Mouse (Mus musculus) kidney, postnatal 14 days (tissue): ENCODE measurements around the gene Maml1.
A peak's percentile ranks its signal among the peaks of the same experiment; 100 is the strongest.

Source experiments
- DNase-seq: peaks from one replicate; pipeline ENCODE4 v3.0.0; 2022; ENCODE audit warnings: mixed read lengths

Gene Maml1

DNA sequence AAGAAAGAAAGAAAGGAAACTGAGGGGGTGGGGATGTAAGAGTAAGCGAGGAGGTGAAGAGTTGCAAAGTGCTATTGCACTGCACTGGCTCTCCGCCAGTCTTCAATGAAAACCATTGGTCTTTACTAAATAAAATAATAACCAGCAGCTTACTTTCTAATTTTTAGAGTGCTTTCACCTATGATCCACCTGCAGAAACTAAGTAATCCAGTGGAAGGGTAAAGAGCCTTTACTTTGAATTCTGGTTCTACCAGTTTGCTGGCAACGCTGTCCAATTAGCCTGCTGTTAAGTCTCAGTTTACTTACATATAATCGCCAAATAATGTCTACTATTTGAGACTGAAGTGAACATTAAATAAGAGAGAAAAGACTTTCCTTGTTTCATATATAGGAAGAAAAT is 13.1 kb downstream of the Maml1 start:
- no peak for DNase-seq

DNA sequence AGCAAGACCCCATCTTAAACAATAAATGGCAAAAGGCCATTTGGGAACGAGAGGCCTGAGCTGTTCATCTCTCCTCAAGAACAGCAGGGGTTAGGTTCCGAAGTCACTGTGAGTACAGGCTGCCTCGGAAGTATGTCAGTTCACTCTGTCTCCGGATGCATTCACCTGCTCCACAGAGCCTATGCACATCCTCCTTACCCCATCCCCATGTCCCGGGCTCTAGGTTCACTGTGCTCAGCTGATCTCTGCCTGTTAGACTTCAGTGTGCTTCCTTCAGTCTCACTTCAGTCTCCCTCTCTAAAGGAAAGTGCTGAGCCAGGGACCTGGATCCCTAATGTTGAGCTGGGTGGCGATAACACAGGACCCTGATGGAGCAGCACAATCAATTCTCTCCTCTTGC is 14.4 kb downstream of the Maml1 start:
- DNase-seq: no peak

DNA sequence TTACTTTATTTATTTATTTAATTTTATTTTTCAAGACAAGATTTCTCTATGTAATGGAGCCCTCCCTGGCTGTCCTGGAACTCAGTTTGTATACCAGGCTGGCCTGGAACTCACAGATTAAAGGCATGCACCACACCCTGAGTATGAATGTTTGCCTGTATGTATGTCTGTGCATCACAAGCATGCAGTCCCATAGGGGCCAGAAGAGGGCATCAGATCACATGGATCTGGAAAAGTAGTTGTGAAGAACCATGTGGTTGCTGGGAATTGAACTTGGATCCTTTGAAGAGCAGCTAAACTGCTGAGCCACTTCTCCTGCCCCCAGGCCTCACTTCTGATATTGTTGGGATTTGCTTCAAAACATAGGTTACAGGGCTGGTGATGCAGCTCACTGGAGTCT is 15.1 kb downstream of the Maml1 start:
- no peak for DNase-seq

DNA sequence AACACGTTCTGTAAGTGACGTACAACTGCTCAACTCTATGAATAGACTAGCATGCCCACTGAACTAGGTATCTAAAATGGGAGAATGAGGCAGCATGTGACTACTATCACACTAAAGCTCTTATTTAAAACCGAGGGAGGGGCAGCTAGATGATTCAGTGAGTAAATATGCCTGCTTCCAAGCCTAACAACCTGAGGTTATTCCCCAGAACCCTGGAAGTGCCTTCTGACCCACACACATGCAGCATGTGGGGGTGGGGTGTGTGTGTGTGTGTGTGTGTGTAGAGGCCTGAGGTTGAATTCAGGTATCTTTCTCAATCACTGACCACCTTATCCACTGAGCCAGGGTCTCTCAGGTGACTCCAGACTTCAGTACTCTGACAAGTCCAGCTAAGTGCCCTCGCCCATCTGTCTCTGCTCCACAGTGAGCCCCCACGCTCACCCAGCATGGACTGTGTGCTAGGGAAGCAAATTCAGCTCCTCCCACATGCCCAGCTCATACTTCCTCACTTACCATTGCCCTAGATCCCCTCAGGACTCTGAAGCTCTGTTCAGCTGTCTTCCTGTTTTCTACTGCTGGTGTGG is 16.5 kb downstream of the Maml1 start:
- DNase-seq: no peak

DNA sequence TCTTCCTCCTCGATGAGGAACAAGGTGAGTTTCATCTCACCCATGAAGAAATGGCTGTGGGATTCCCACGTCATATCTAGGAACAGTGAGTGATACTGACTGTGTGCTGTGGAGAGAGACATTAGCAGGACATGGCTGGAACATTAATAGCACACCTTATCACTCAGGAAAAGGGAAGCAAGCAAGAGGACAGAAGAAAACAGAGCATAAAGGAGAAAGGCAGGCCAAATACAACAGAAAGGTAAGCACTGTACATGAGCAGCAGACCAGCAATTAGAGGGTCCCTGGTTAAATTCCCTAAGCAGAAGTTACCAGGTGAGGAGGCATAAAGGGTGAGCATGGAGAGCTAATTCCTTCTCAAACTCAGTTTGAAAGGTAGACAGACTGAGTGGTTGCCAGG is 17.0 kb downstream of the Maml1 start:
- no peak for DNase-seq

DNA sequence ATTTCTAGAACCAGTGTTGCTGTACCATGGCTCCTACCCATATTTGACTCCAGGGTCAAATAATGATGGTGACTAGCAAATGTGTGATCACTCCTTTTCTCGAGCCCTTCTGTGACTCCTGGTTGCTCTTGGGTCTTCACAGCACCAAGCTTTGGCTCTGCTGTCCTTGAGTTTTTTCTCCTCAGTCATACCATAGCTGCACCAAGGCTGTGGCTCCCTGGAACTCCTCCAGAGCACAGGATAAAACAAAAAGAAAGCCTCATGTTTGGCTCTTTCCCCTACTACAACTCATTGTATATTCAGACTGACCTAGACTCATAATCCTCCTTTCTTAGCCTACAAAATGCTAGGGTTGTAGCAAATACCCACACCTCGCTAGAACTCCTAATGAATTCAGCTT is 19.3 kb downstream of the Maml1 start:
- DNase-seq: no peak

DNA sequence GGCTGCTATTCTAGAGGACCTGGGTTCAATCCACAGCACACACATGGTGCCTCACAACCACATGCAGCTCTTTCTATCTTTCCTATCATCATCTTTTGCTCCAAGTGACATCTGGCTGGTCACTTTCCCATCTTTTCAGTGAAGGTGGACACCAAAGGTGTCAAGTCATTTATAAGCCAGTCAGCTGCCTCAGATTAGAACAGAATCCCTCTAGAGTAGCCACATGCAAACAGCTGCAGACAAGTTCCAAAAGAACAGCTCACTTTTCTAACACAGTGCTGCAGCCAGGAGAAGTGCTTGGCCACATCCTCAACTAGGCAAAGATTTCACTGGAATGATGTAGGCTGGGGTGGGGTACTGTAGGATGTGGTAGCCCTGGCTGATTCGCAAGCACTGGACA is 22.2 kb downstream of the Maml1 start:
- DNase-seq: no peak

DNA sequence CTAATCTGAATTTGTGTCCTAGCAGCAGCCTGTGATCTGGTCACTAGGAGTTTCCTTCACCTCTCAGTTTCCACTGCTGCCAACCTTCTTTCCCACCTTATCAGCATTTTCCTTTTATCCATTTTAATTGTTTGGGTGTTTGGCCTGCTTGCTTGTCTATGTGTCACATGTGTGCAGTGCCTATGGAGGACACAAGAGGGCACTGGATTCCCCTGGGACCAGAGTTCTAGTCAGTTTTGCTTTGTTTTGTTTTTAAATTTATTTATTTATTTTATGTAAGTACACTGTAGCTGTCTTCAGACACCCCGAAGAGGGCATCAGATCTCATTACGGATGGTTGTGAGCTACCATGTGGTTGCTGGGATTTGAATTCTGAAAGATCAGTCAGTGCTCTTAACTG is 22.9 kb downstream of the Maml1 start:
- DNase-seq: peak; percentile 30

DNA sequence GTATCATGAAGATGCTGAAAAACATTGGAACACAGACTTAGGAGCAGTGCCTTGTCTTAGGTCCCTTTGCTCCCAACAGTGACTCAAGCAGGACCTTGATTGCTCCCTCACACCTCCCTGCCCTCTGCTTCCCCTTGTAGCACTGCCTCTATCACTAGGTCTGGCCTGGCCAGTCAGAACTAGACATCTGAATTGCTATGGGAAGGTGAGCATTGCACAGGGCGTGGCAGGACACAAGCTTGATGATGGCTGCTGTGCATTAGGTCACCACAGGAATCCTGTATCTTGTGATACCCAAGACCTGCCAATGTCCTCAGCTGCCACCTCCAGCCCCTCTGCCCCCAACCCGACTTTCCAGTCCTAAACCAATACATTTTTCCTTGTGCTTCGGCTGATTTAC is 25.1 kb downstream of the Maml1 start:
- DNase-seq: no peak

DNA sequence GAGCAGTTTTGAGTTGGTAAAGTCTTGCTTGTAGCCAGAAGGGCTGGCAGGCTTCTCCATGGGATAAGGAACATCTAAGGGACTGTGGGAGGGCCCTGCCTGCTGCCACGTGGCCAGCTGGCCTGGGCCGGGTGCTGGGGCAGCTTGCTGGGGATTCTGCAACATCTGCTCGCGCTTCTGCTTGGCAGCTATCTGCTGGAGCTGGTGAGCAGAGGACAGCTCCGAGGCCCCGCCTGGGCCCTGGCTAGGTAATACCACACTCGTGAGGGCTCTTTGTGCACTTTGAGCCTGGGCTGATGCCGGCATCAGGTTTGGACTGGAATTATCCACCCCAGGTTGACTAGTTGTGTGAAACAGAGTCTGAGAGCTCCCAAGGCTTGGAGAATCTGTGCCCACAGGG is 26.2 kb downstream of the Maml1 start:
- DNase-seq: peak; percentile 85

DNA sequence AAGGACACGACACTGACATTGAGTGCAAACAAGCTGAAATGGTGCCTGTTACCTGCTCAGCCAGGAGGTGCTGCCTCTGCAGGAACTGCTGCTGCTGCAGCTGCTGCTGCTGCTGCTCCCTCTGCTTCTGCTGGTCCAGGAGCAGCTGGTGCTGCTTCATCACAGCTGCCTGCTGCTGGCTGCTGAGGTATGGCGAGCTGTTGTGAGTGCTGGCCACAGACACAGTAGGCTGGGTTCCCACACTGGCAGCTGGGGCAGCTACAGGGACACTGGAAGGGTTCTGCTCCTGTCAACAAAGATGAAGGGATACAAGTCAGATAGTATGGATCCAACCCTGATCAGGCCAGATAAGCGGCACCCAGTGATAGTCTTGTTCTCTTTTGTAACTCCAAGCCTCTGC is 28.9 kb downstream of the Maml1 start:
- no peak for DNase-seq

DNA sequence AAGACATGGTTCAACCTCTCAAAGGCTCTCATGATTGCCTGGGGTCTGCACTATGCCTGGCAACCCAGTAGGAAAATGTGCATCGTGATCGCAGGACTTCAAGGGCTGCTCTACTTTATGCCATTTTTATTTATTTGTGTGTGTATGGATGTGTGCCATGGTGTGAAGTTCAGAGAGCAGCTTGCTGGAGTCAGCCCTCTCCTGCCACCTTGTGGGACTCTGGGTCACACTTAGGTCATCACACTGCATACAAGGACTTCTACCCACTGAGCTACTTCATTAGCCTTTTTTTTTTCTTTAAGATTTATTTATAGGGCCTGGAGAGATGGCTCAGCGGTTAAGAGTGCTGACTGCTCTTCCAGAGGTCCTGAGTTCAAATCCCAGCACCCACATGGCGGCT is 30.1 kb downstream of the Maml1 start:
- peak; percentile 66 for DNase-seq

DNA sequence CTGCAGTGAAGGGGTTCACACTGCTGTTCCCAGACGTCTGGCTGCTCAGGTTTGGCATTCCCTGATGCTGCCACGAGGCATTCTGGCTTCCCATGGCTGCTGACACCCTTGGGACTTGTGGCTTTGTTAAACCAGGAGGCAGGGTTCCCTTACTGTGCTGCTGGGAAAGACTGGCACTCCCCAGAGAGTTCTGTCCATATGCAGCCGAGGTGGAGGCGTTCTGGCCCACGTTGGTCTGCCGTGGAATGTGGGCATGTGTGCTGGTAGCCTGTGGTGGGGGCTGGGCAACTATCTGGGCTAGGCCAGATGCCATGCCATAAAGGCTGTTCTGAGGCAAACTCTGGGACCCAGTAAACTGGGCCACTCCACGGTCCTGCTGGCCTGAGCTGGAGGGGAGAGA is 33.8 kb downstream of the Maml1 start:
- no peak for DNase-seq

DNA sequence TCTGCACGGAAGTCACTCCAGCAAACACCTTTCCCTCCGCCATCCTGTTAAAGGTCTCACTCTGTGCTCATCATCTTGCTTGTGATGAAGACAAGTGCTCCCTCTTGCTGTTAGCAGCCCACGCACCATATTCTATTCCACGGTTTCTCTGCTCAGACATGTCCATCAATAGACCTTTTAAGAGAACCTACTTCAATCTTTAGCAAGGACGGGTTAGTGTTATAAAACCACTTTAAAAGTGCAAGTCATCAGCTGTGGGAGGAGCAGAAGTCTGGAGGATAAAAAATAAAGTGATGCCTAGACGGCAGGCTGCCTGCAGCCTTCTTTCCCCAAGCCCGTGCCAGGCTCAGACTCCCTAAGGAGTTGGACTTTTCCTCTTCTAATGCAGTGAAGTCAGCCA is 35.5 kb downstream of the Maml1 start:
- no peak for DNase-seq

DNA sequence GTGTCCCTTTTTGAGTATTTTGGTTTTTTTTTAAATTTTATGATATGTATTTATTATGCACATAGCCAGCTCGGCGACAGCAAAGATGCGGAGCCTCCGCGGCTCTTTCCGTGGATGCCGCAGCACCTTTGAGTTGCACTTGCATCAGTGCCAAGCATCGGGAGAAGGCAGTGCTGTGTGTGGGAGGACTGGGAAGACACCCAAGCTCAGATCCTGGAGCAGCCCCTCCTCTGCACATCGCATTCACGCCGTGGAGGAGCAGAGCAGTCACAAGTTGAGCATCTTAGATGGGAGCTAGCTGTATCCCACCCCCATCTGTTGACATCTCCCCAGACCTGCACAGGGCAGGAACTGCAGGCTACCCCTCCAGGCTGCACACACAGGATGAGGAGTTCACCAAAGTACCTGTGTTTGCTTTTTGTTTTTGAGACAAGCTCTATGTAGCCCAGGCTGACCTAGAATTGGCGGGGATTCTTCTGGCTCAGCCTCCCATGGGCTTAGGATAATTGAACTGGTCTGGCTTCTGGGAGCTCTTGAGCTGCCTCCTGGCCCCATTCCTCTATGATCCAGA is 38.0 kb downstream of the Maml1 start:
- DNase-seq: no peak

DNA sequence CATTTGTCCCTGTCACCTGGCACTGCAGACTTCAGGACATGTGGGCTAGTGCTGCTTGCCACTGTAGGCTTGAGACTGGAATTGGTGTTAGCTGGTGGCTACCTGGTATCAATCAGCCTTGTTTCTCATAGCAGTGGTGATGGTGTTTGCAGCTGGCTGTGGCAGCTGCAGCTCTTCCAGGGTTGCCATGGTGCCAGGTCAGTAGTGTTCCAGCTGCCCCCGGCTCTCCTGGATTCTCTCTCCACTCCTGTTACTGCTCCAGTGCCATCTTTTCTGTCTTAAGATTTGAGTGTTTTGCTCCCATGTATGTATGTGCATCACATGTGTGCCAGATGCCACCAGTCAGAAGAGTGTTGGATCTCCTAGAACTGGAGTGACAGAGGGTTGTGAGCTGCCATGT is 38.7 kb downstream of the Maml1 start:
- DNase-seq: no peak

DNA sequence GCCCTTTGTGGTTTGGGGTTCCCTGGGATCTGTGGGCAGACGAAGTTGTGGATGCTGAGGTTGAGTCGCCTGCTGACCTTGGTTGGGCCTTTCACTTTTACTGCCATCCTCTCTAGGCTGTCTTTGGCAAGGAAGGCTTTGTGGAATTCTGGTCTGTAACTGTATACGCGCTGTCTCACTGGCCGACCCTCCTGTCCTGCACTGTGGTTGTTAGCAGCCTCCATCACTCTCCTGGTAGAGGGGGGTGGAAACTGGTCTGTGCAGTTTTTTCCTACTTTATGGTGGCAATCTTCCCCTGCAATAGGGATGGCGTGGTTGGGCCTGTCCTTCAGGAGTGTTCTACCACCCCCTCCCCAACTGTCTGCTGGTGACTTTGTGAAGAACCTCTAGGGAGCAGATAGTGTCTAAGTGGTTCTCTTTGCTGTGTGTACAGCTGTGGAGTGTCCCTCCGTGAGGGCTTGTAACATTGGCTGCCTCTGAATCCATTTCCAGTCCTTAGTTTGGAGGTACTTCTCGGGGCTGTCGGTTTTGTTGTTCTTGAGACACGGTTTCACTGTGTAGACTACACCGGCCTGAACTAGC is 39.3 kb downstream of the Maml1 start:
- no peak for DNase-seq

DNA sequence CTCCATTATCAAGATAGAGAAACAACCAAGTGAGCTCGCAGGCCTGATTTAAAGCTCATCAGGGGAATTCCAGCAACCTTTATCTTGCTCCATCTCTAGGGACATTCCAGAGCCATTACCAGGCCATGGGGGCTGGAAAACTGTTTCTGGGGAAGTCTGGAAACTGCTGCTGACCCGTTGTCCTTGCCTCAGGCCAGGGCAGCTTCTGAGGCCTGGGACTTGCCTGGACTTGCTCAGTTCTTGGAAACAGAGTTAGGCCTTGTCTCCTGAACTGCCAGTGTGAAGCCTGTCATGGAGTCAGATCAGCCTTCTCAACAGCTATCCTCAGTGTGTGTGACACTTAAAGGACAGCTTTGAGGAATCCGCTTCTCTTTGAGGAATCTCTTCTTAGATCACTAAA is 39.9 kb downstream of the Maml1 start:
- peak; percentile 72 for DNase-seq

DNA sequence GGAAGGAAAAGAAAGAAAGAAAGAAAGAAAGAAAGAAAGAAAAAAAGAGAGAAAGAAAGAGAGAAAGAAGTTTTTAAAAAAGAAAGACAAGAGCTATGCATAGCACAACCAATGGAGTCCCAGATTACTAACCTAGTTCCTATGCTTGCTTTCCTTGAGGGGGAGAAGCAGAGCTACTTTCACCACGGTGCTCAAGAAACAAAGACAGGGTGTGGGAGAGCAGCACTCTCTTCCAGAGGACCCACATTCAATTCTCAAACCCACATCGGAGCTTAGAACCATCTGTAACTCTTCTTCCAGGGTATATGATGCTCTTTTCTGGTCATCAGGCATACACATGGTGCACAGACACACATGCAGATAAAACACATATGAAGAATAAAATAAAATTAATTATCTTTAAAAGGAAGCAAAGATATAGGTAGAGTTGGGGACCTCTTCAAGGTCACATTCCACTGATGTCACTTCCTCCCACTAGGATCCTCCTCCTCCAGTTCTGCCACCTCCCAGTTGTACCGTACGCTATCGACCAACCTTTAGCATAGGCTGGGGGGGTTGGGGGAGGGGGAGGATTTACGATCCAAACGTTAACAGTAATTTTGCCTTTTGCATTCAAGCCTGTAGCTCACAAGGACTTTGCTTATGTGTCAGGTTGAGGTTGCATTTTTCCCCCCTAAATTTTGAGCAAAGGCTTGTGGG is 43.5 kb downstream of the Maml1 start:
- DNase-seq: no peak

DNA sequence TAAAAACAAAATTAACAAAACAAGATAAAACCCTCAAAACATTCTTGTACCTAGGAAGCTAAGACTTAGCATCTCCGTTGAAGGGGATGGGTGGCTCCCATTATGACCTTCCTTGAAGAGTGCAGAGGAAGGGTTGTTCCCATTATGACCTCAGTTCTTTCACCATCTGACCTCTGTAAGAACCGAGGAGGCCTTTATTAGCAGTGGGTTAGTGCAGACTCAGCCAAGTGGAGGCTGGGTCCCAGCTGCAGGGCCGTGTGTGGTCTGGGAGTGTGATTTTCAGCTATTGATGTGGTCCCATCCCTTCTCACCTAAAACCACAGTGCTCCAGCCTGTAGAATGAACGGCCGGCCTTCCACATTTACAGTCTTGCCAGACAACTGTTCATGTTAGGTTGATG is 46.8 kb downstream of the Maml1 start:
- DNase-seq: no peak

DNA sequence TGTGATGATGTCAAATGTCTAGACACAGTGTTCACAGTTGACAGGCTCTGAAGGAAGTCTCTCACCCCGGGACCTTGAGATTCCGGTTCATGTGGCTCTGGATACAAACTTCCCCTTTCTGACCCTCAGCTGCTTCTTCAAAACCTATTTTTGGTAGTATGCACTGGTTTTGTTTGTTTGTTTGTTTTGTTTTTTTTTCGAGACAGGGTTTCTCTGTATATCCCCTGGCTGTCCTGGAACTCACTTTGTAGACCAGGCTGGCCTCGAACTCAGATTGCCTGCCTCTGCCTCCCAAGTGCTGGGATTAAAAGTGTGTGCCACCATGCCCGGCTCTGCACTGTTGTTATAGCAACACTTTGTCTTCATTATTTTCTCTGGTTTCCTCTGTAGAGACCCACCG is 48.2 kb downstream of the Maml1 start:
- DNase-seq: no peak

DNA sequence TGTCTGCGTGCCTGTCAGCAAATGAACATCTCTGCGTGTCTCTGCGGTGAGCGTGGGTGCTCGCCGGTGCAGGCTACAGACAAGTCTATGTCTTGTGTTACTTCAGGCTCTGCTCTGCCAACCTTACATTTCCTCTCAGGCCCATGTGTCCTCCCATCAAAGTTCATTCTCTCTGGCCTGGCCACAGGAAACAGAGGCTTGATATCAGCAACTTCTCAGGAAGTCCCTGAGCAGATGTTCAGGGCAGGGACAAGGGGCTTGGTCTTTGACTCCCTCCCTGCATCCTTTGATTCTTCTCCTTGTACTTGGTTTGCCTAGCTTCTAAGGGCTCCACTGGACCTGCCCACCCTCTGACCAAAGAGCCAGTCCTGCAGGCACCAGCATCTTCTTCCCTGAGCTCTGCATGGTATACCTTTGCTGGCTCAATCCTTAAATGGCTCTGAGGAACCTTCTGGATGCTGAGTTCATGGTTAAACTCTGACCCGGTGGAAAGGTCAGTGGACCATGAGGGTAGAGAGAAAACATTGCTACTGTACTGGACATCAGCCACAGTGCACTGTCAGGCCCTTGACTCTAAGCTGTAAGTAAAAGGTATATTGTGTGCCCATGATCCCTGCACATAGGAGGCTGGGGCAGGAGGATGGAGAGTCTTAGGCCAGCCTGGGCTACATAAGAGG is 51.7 kb downstream of the Maml1 start:
- DNase-seq: peak; percentile 63

DNA sequence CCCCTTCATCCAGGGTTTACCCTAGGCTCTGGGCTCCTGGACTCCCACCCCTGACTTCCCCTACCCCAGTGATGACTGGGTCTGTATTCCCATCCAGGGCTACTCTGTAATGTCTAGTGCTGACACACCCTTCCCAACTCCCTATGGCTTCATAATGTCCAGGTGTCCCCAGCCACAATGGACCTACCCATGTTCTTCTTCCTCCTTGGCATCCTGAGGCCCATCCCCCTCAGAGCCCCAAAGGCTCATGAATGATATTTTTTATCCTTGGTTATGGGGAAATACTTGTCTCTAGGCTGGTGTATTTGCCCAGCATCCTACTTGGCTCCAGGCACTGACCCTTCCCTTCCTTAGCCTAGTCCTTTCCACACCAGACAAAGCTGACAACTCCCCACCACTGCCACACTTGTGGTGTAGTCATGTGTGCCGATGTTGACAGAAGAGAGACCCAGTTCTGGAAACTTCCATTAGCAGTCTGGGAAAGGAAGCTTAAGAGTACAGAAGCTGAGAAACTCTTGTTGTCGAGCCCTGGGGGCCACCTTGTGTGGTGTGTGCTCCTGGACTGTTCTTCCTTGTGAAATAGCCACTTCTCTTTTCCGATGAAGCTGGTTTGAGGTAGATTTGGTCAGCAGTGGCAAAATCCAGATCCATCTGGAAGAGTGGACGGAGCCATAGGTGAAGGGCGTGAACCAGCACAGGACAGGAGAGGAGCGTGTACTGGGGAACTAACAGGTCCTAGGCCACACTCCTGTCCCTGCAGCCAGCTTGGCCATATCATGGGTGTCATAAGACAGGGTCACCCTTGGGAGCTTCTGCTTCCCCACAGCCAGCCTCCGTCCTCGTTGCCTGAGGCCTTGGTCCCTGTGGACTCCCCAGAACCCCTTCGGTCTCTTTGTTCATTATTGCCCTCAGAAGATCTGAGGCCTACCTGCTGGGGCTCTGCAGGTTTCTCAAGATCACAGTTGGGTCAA is 53.0 kb downstream of the Maml1 start:
- DNase-seq: no peak
